In the genomic region with DNA sequence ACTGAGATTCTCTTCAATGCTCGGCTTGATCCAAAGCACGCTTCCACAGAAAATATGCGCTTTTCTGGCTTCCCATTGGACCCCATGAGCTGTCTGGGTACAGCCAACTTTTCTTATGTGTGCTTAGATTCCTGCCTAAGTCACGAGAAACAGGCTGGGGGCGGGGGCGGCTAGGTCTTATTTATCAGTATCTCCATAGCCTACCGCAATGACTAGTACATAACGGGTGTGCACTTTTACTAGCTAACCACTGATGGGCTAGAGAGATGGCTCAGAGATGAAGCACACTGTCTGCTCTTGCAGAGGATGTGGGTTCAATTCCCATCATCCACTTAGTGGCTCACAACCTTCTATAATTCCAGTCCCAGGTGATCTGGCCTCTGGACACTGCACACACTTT, we compare ENCODE assay signal across 19 mouse cellular contexts.
"Had no signal": no experiment of that assay in that cellular context is flagged by ENCODE, and none has a peak within 500 bp of the region (broad histone marks: within the 10 kb centered on the region; RNA-seq: fewer than 3 reads in every experiment).

No protein-coding gene starts in this region.

- H3K4me1 ChIP-seq: stomach, embryonic 15.5 days had no signal

- H3K4me3 ChIP-seq: limb, embryonic 10.5 days; limb, embryonic 13.5 days; midbrain, embryonic 10.5 days; midbrain, embryonic 13.5 days; myocyte; neural tube, embryonic 13.5 days; stomach, embryonic 15.5 days had no signal

- H3K27me3 ChIP-seq: midbrain, embryonic 13.5 days; neural tube, embryonic 13.5 days; stomach, embryonic 15.5 days had no signal

- DNase-seq: kidney, adult 18-20 months; kidney, adult 9 months; kidney, postnatal 14 days; kidney, postnatal 4 days; lung, adult 2 months; lung, postnatal 14 days; lung, postnatal 4 days; retina, postnatal 1 day; right cerebral cortex, postnatal 25 days; spleen, adult 18-20 months; thymus, postnatal 36 days had no signal

- H3K9me3 ChIP-seq: limb, embryonic 10.5 days; limb, embryonic 13.5 days; midbrain, embryonic 10.5 days; midbrain, embryonic 13.5 days; neural tube, embryonic 13.5 days; stomach, embryonic 15.5 days had no signal

- ATAC-seq: midbrain, embryonic 13.5 days; midbrain, embryonic 16.5 days had no signal

- H3K36me3 ChIP-seq: limb, embryonic 10.5 days; limb, embryonic 13.5 days; midbrain, embryonic 10.5 days; midbrain, embryonic 13.5 days; neural tube, embryonic 13.5 days; stomach, embryonic 15.5 days had no signal

- H3K27ac ChIP-seq: limb, embryonic 10.5 days; limb, embryonic 13.5 days; midbrain, embryonic 10.5 days; midbrain, embryonic 13.5 days; neural tube, embryonic 13.5 days; stomach, embryonic 15.5 days had no signal

- H3K9ac ChIP-seq: limb, embryonic 13.5 days; midbrain, embryonic 13.5 days; neural tube, embryonic 13.5 days; stomach, embryonic 15.5 days had no signal

- H3K4me2 ChIP-seq: limb, embryonic 13.5 days; midbrain, embryonic 13.5 days; neural tube, embryonic 13.5 days; stomach, embryonic 15.5 days had no signal
